Mouse (Mus musculus) kidney, postnatal 25 days (tissue): ENCODE measurements at regions not wholly inside any gene's neighbourhood (a gene's known extent, or its start where the extent isn't known, plus 50 kb on each side); places are given as distances from the start of the nearest gene placed in this dataset.

Source experiments
- DNase-seq, 2 experiments: peaks; one replicate each; pipeline ENCODE4 v3.0.0; 2021; ENCODE audit warnings: mixed read lengths in 2 of 2

- DNase-seq = no peak
Observed at GRCm38 (mm10) chr13:38751876-38752275, 93.0 kb upstream of the Eef1e1 start.

GRCm38 (mm10) chr13:38740066-38740465, 81.2 kb upstream of the Eef1e1 start:
- DNase-seq = no peak

GRCm38 (mm10) chr13:38736361-38737035, 77.6 kb upstream of the Eef1e1 start:
- no peak for DNase-seq

GRCm38 (mm10) chr13:38735294-38735693, 76.4 kb upstream of the Eef1e1 start:
- no peak for DNase-seq

- no peak for DNase-seq
Observed at GRCm38 (mm10) chr13:38733246-38733645, 74.4 kb upstream of the Eef1e1 start.

- DNase-seq = no peak
Observed at GRCm38 (mm10) chr13:38725452-38725851, 66.6 kb upstream of the Eef1e1 start.

GRCm38 (mm10) chr13:38721166-38721565, 62.3 kb upstream of the Eef1e1 start:
- no peak for DNase-seq

GRCm38 (mm10) chr13:38714838-38715237, 56.0 kb upstream of the Eef1e1 start:
- DNase-seq = no peak
